Mouse (Mus musculus): ENCODE measurements around the gene Plpp7. TPM values are rescaled to one million over a fixed set of nuclear protein-coding genes. Genes with fewer than 3 reads are reported as not detected.

Plpp7 gene
- polyA plus RNA-seq, 1 experiment from 2014 or later: 13.6 TPM

GRCm38 (mm10) chr2:32154998-32155541 is 59.7 kb downstream of the Plpp7 start:
- Histone ChIP-seq H3K4me3 (ENCODE audit: control insufficient read depth in 1 of 2, insufficient read depth in 1 of 2, low read depth in 1 of 2, low read length in 2 of 2) (no peak overlapping the region), H3K4me1 (ENCODE audit: control insufficient read depth in 2 of 2, insufficient read depth in 2 of 2, low read length in 2 of 2) (peaks cover 60 to 84% of the 10 kb centered on the region in 2 experiments), H3K4me2 (ENCODE audit: low read length) (peak overlapping the region; percentile 87), H3K27ac (replicated peaks in 1 of 2; ENCODE audit: control insufficient read depth in 1 of 2, insufficient read depth in 1 of 2, low read depth in 2 of 2, low read length in 2 of 2) (peak overlapping the region; percentile 37 to 98; a peak in 3 of 4 replicates), H3K9ac (ENCODE audit: low read length) (peak overlapping the region; percentile 99; the same call in 1 of the 2 replicates), H3K9me3 (ENCODE audit: control insufficient read depth, low read length) (no peaks in the 10 kb centered on the region), H3K27me3 (ENCODE audit: control insufficient read depth, insufficient read depth, low read length) (no peaks in the 10 kb centered on the region), H3K36me3 (ENCODE audit: control insufficient read depth, insufficient read depth, low read length) (no peaks in the 10 kb centered on the region)
- WGBS: 43% methylated on average over 7 of the region's 7 CpGs
- no peak for ATAC-seq (ENCODE audit: insufficient number of reproducible peaks, insufficient read depth, low FRiP score, low read depth)

GRCm38 (mm10) chr2:32155614-32156013 is 60.3 kb downstream of the Plpp7 start:
- Histone ChIP-seq H3K27me3 (ENCODE audit: control insufficient read depth, insufficient read depth, low read length) (no peaks in the 10 kb centered on the region), H3K4me2 (ENCODE audit: low read length) (peak overlapping the region; percentile 87), H3K9me3 (ENCODE audit: control insufficient read depth, low read length) (no peaks in the 10 kb centered on the region), H3K36me3 (ENCODE audit: control insufficient read depth, insufficient read depth, low read length) (no peaks in the 10 kb centered on the region), H3K9ac (ENCODE audit: low read length) (peak overlapping the region; percentile 41; the same call in 1 of the 2 replicates), H3K27ac (replicated peaks in 1 of 2; ENCODE audit: control insufficient read depth in 1 of 2, insufficient read depth in 1 of 2, low read depth in 2 of 2, low read length in 2 of 2) (no peak overlapping the region; a peak in 1 of 4 replicates), H3K4me1 (ENCODE audit: control insufficient read depth in 2 of 2, insufficient read depth in 2 of 2, low read length in 2 of 2) (peaks cover 63 to 85% of the 10 kb centered on the region in 2 experiments), H3K4me3 (ENCODE audit: control insufficient read depth in 1 of 2, insufficient read depth in 1 of 2, low read depth in 1 of 2, low read length in 2 of 2) (no peak overlapping the region)
- WGBS: 33% methylated on average over 6 of the region's 6 CpGs
- no peak for ATAC-seq (ENCODE audit: insufficient number of reproducible peaks, insufficient read depth, low FRiP score, low read depth)

- WGBS: 55% methylated on average over 10 of the region's 10 CpGs
- 0 out of 2 replicates have a peak overlapping the region, but pooled peaks have one; percentile 0 for H3K4me2 ChIP-seq (ENCODE audit: low read length)
Measured at GRCm38 (mm10) chr2:32156645-32157044, 61.3 kb downstream of the Plpp7 start.

GRCm38 (mm10) chr2:32157328-32157727 is 62.0 kb downstream of the Plpp7 start:
- Histone ChIP-seq H3K9ac (ENCODE audit: low read length) (peak overlapping the region; percentile 30; the same call in 1 of the 2 replicates), H3K27ac (replicated peaks in 1 of 2; ENCODE audit: control insufficient read depth in 1 of 2, insufficient read depth in 1 of 2, low read depth in 2 of 2, low read length in 2 of 2) (0 out of 4 replicates have a peak overlapping the region, but pooled peaks of 1 of the 2 experiments have one; percentile 24), H3K4me2 (ENCODE audit: low read length) (no peak overlapping the region), H3K4me1 (ENCODE audit: control insufficient read depth in 2 of 2, insufficient read depth in 2 of 2, low read length in 2 of 2) (peaks cover 59 to 83% of the 10 kb centered on the region in 2 experiments), H3K9me3 (ENCODE audit: control insufficient read depth, low read length) (no peaks in the 10 kb centered on the region), H3K4me3 (ENCODE audit: control insufficient read depth in 1 of 2, insufficient read depth in 1 of 2, low read depth in 1 of 2, low read length in 2 of 2) (no peak overlapping the region), H3K36me3 (ENCODE audit: control insufficient read depth, insufficient read depth, low read length) (no peaks in the 10 kb centered on the region), H3K27me3 (ENCODE audit: control insufficient read depth, insufficient read depth, low read length) (no peaks in the 10 kb centered on the region)
- no peak for ATAC-seq (ENCODE audit: insufficient number of reproducible peaks, insufficient read depth, low FRiP score, low read depth)
- WGBS: 45% methylated on average over 4 of the region's 4 CpGs

More at GRCm38 (mm10) chr2:32156645-32157044, 61.3 kb downstream of the Plpp7 start:
- 0 out of 4 replicates have a peak overlapping the region, but pooled peaks of 1 of the 2 experiments have one; percentile 24 for H3K27ac ChIP-seq (replicated peaks in 1 of 2; ENCODE audit: control insufficient read depth in 1 of 2, insufficient read depth in 1 of 2, low read depth in 2 of 2, low read length in 2 of 2)
- peaks cover 62 to 86% of the 10 kb centered on the region in 2 experiments for H3K4me1 ChIP-seq (ENCODE audit: control insufficient read depth in 2 of 2, insufficient read depth in 2 of 2, low read length in 2 of 2)
- peak overlapping the region; percentile 30; the same call in 1 of the 2 replicates for H3K9ac ChIP-seq (ENCODE audit: low read length)
- no peaks in the 10 kb centered on the region for H3K36me3 ChIP-seq (ENCODE audit: control insufficient read depth, insufficient read depth, low read length)
- H3K27me3 ChIP-seq (ENCODE audit: control insufficient read depth, insufficient read depth, low read length): no peaks in the 10 kb centered on the region
- ATAC-seq (ENCODE audit: insufficient number of reproducible peaks, insufficient read depth, low FRiP score, low read depth): no peak
- H3K9me3 ChIP-seq (ENCODE audit: control insufficient read depth, low read length): no peaks in the 10 kb centered on the region
- H3K4me3 ChIP-seq (ENCODE audit: control insufficient read depth in 1 of 2, insufficient read depth in 1 of 2, low read depth in 1 of 2, low read length in 2 of 2): no peak overlapping the region

- H3K27ac ChIP-seq (replicated peaks in 1 of 2; ENCODE audit: control insufficient read depth in 1 of 2, insufficient read depth in 1 of 2, low read depth in 2 of 2, low read length in 2 of 2): 0 out of 4 replicates have a peak overlapping the region, but pooled peaks of 1 of the 2 experiments have one; percentile 0
- WGBS: 69% methylated on average over 12 of the region's 12 CpGs
- H3K4me2 ChIP-seq (ENCODE audit: low read length): no peak overlapping the region
- H3K27me3 ChIP-seq (ENCODE audit: control insufficient read depth, insufficient read depth, low read length): no peaks in the 10 kb centered on the region
- ATAC-seq (ENCODE audit: insufficient number of reproducible peaks, insufficient read depth, low FRiP score, low read depth): no peak
- no peak overlapping the region for H3K9ac ChIP-seq (ENCODE audit: low read length)
- no peaks in the 10 kb centered on the region for H3K36me3 ChIP-seq (ENCODE audit: control insufficient read depth, insufficient read depth, low read length)
- no peak overlapping the region for H3K4me3 ChIP-seq (ENCODE audit: control insufficient read depth in 1 of 2, insufficient read depth in 1 of 2, low read depth in 1 of 2, low read length in 2 of 2)
- peaks cover 49 to 69% of the 10 kb centered on the region in 2 experiments for H3K4me1 ChIP-seq (ENCODE audit: control insufficient read depth in 2 of 2, insufficient read depth in 2 of 2, low read length in 2 of 2)
- H3K9me3 ChIP-seq (ENCODE audit: control insufficient read depth, low read length): no peaks in the 10 kb centered on the region
Measured at GRCm38 (mm10) chr2:32158616-32159239, 63.4 kb downstream of the Plpp7 start.

Small RNA genes lying within 50 kb of the gene (microRNA-seq; reads per million reads assigned to microRNA genes)
- gene Mir7674: not detected

Other genes with a start within 250 kb of the Plpp7 start
- 0.04 TPM in 1 of 2 replicates, not detected in the other for gene Fibcd1, start 249.5 kb upstream of the Plpp7 start, polyA plus RNA-seq (2014; fragmentation: Nextera tagmentation; extraction: Ambion mirVana)
- gene Lamc3, start 208.2 kb upstream of the Plpp7 start, polyA plus RNA-seq (2014; fragmentation: Nextera tagmentation; extraction: Ambion mirVana): 0.19 and 0.24 TPM in 2 replicates
- gene Aif1l, start 145.4 kb upstream of the Plpp7 start, polyA plus RNA-seq (2014; fragmentation: Nextera tagmentation; extraction: Ambion mirVana): 68.5 and 72.7 TPM in 2 replicates
- 46.2 and 48.5 TPM in 2 replicates for gene Nup214, start 121.1 kb upstream of the Plpp7 start, polyA plus RNA-seq (2014; fragmentation: Nextera tagmentation; extraction: Ambion mirVana)
- gene Fam78a, start 10.7 kb upstream of the Plpp7 start, polyA plus RNA-seq (2014; fragmentation: Nextera tagmentation; extraction: Ambion mirVana): 29.0 and 33.7 TPM in 2 replicates
- 35.8 and 41.8 TPM in 2 replicates for gene Prrc2b, start 55.6 kb downstream of the Plpp7 start, polyA plus RNA-seq (2014; fragmentation: Nextera tagmentation; extraction: Ambion mirVana)
- gene Pomt1, start 141.1 kb downstream of the Plpp7 start, polyA plus RNA-seq (2014; fragmentation: Nextera tagmentation; extraction: Ambion mirVana): 15.9 and 17.3 TPM in 2 replicates
- gene Uck1, start 164.6 kb downstream of the Plpp7 start, polyA plus RNA-seq (2014; fragmentation: Nextera tagmentation; extraction: Ambion mirVana): 37.0 and 43.4 TPM in 2 replicates
- gene Golga2, start 191.9 kb downstream of the Plpp7 start, polyA plus RNA-seq (2014; fragmentation: Nextera tagmentation; extraction: Ambion mirVana): 19.3 and 22.6 TPM in 2 replicates
- 129 and 131 TPM in 2 replicates for gene Swi5, start 192.5 kb downstream of the Plpp7 start, polyA plus RNA-seq (2014; fragmentation: Nextera tagmentation; extraction: Ambion mirVana)